Mouse (Mus musculus) v-Abl transformed pro-B cells (cell line): ENCODE measurements around the gene Gm42742.

Experiments
- in situ Hi-C, 2 experiments: fragments of 400-800 bp; cut with MboI; formaldehyde crosslinking; loops; one replicate each; pipeline ENCODE4 v1.15.1; 2025; ENCODE audit not compliant: unreplicated experiment in 2 of 2

Gm42742 gene

GRCm38 (mm10) chr7:127009307-127010085 is 11.4 kb downstream of the Gm42742 start:
- in situ Hi-C loops, result loop anchor here (5.0 to 10.0 kb wide), 2 partner anchors 32 to 55 kb away; partner anchors contain the start of genes Cdipt (in 1 of the 2), Cdiptos (in 1 of the 2) and Sez6l2 (in 1 of the 2)

- in situ Hi-C loops, result loop anchor here in 1 of 2 experiments (10.0 kb wide), 1 partner anchor 54 kb away; the partner anchor contains the start of gene Sez6l2
Measured at GRCm38 (mm10) chr7:127008239-127009019, 12.5 kb downstream of the Gm42742 start.

GRCm38 (mm10) chr7:127007313-127008024 is 13.4 kb downstream of the Gm42742 start:
- in situ Hi-C loops, result loop anchor here in 1 of 2 experiments (10.0 kb wide), 1 partner anchor 53 kb away; the partner anchor contains the start of gene Sez6l2

GRCm38 (mm10) chr7:127004122-127004875 is 16.6 kb downstream of the Gm42742 start:
- in situ Hi-C loops, result loop anchor here in 1 of 2 experiments (10.0 kb wide), 1 partner anchor 49 kb away; the partner anchor contains the start of gene Sez6l2

- in situ Hi-C loops, result loop anchor here in 1 of 2 experiments (10.0 kb wide), 1 partner anchor 49 kb away; the partner anchor contains the start of gene Sez6l2
Measured at GRCm38 (mm10) chr7:127003620-127004019, 17.3 kb downstream of the Gm42742 start.

GRCm38 (mm10) chr7:126999568-126999967 is 21.3 kb downstream of the Gm42742 start:
- in situ Hi-C loops, result no loop called here

GRCm38 (mm10) chr7:126996449-126996848 is 24.4 kb downstream of the Gm42742 start:
- in situ Hi-C loops, result no loop called here

- in situ Hi-C loops, result no loop called here
Measured at GRCm38 (mm10) chr7:126988816-126989215, 32.1 kb downstream of the Gm42742 start.

GRCm38 (mm10) chr7:126986319-126986718 is 34.6 kb downstream of the Gm42742 start:
- in situ Hi-C loops, result no loop called here

- in situ Hi-C loops, result no loop called here
Measured at GRCm38 (mm10) chr7:126984667-126985444, 36.0 kb downstream of the Gm42742 start.

- in situ Hi-C loops, result no loop called here
Measured at GRCm38 (mm10) chr7:126983113-126983512, 37.8 kb downstream of the Gm42742 start.

GRCm38 (mm10) chr7:126982054-126982453 is 38.8 kb downstream of the Gm42742 start:
- in situ Hi-C loops, result no loop called here

GRCm38 (mm10) chr7:126981601-126982000 is 39.3 kb downstream of the Gm42742 start:
- in situ Hi-C loops, result no loop called here

- in situ Hi-C loops, result loop anchor here in 1 of 2 experiments (5.0 kb wide), 1 partner anchor 33 kb away; the partner anchor contains the start of gene Mvp
Measured at GRCm38 (mm10) chr7:126978841-126979240, 42.1 kb downstream of the Gm42742 start.

- in situ Hi-C loops, result loop anchor here in 1 of 2 experiments (5.0 kb wide), 1 partner anchor 35 kb away; the partner anchor contains the start of gene Mvp
Measured at GRCm38 (mm10) chr7:126976878-126977459, 43.9 kb downstream of the Gm42742 start.

GRCm38 (mm10) chr7:126975950-126976866 is 44.7 kb downstream of the Gm42742 start, which contains the start of gene Cdiptos:
Gene Cdiptos (minus strand): TSS chr7:126976098.
- in situ Hi-C loops, result loop anchor here in 1 of 2 experiments (5.0 kb wide), 1 partner anchor 36 kb away; the partner anchor contains the start of gene Mvp

GRCm38 (mm10) chr7:126975893-126975949 is 45.2 kb downstream of the Gm42742 start, which contains the start of gene Cdipt:
Gene Cdipt (plus strand): TSS chr7:126975914.
- in situ Hi-C loops, result loop anchor here in 1 of 2 experiments (5.0 kb wide), 1 partner anchor 37 kb away; the partner anchor contains the start of gene Mvp

- in situ Hi-C loops, result loop anchor here in 1 of 2 experiments (5.0 kb wide), 1 partner anchor 37 kb away; the partner anchor contains the start of gene Mvp
Measured at GRCm38 (mm10) chr7:126975493-126975892, 45.4 kb downstream of the Gm42742 start.
